Mouse (Mus musculus): Measurements from ENCODE around the gene Inmt.
A peak's percentile ranks its signal among the peaks of the same experiment; 100 is the strongest.

GRCm38 (mm10) chr6:55177060-55177732, 2.4 kb upstream of the Inmt start:
- TF ChIP-seq CTCF (IDR thresholded peaks at IDR 0.05; ENCODE audit: low read depth, low read length) (peak; percentile 7), POLR2A (IDR thresholded peaks at IDR 0.05; ENCODE audit: insufficient read depth, low read length) (no peak), EP300 (IDR thresholded peaks at IDR 0.05; ENCODE audit: insufficient read depth, low read depth, low read length) (no peak)
